In genomic region chr11:54805196-54805595, GRCm38 (mm10) we compare ENCODE assay signal across 8 mouse cellular contexts. TPM values are rescaled to one million over a fixed set of nuclear protein-coding genes. Genes with fewer than 3 reads are reported as not detected.
DNase-seq lines count a peak whose midpoint lies in the region; ATAC-seq and TF ChIP-seq lines count a peak whose summit lies in the region.

No protein-coding gene starts in this region.

- DNase-seq in lung, adult 18-20 months: peak; percentile 36 to 38
- DNase-seq in lung, postnatal 4 days: no peak
- peak; percentile 89 for DNase-seq in heart, adult 8-10 months (ENCODE audit: low spot score)
- peak; percentile 62 to 64 for DNase-seq in layer of hippocampus, postnatal 10 days (ENCODE audit: low spot score in 2 of 2)
- DNase-seq in urinary bladder, adult 18-20 months (ENCODE audit: low spot score in 2 of 2): no peak

- no peaks in the 10 kb centered on the region for H3K9me3 ChIP-seq in intestine, embryonic 16.5 days (ENCODE audit: control insufficient read depth, low read length)

- no peak overlapping the region for H3K4me2 ChIP-seq in intestine, embryonic 16.5 days (ENCODE audit: low read depth, low read length)

- H3K4me1 ChIP-seq in small intestine, adult 2 months (ENCODE audit: control insufficient read depth, insufficient read depth, insufficient read length, low read length): peaks cover 42% of the 10 kb centered on the region
- peaks cover 8% of the 10 kb centered on the region; the same call in 1 of the 2 replicates for H3K4me1 ChIP-seq in intestine, embryonic 16.5 days (ENCODE audit: control insufficient read depth, insufficient read depth, low read length)

- no peak for TF ChIP-seq CTCF in small intestine, adult 2 months (IDR thresholded peaks at IDR 0.05; ENCODE audit: extremely low read depth, insufficient read length, insufficient replicate concordance, low read depth, low read length)

- H3K27ac ChIP-seq in small intestine, adult 2 months (ENCODE audit: insufficient read depth, low read depth, low read length): 0 out of 2 replicates have a peak overlapping the region, but pooled peaks have one; percentile 24
- H3K27ac ChIP-seq in intestine, embryonic 16.5 days (ENCODE audit: low read length): no peak overlapping the region

- no peaks in the 10 kb centered on the region for H3K36me3 ChIP-seq in small intestine, adult 2 months (ENCODE audit: control insufficient read depth, insufficient read depth, low read length)
- no peaks in the 10 kb centered on the region for H3K36me3 ChIP-seq in intestine, embryonic 16.5 days (ENCODE audit: control insufficient read depth, insufficient read depth, low read length)

- no peak for ATAC-seq in granulocyte monocyte progenitor cell, adult 5-6 weeks (replicated peaks; ENCODE audit: poor library complexity, severe bottlenecking)
- no peak for ATAC-seq in intestine, embryonic 16.5 days

- H3K27me3 ChIP-seq in small intestine, adult 2 months (ENCODE audit: control insufficient read depth, insufficient read depth, low read length): no peaks in the 10 kb centered on the region
- no peaks in the 10 kb centered on the region for H3K27me3 ChIP-seq in intestine, embryonic 16.5 days (replicated peaks; ENCODE audit: control insufficient read depth, insufficient read depth, low read length)

- no peak overlapping the region for H3K9ac ChIP-seq in intestine, embryonic 16.5 days (ENCODE audit: low read depth, low read length)

- TF ChIP-seq POLR2A in small intestine, adult 2 months (IDR thresholded peaks at IDR 0.05; ENCODE audit: low read depth, low read length): no peak

- H3K4me3 ChIP-seq in small intestine, adult 2 months (ENCODE audit: low read depth, low read length): no peak overlapping the region
- H3K4me3 ChIP-seq in intestine, embryonic 16.5 days (ENCODE audit: low read length): no peak overlapping the region

- 67% methylated on average over 4 of the region's 4 CpGs for WGBS in small intestine, adult 2 months
- 82% methylated on average over 4 of the region's 4 CpGs for WGBS in intestine, embryonic 16.5 days

RNA-seq across cellular contexts. Expression of gene Cdc42se2, which starts 17.7 kb away (rescaled TPM):
- total RNA-seq in heart, adult 8-10 months (2022): 10 to 100 TPM; 20.1 to 22.6 (median 21.7) TPM
- total RNA-seq in layer of hippocampus, postnatal 10 days (2021): 100 to 1,000 TPM; 138 to 151 TPM
- 23.2 and 69.2 TPM in 2 replicates for polyA plus RNA-seq in small intestine, adult 2 months (2012; rRNA removed)
- total RNA-seq in granulocyte monocyte progenitor cell, adult 5-6 weeks (2014; fragmentation: Nextera tagmentation): 41.6 and 47.5 TPM in 2 replicates
- total RNA-seq in granulocyte monocyte progenitor cell, adult 5-6 weeks (2017): 48.0 and 48.6 TPM in 2 replicates
- 70.0 and 72.9 TPM in 2 replicates for polyA plus RNA-seq in intestine, embryonic 16.5 days (2015; fragmentation: Nextera tagmentation; extraction: Ambion mirVana)

RNA-seq across cellular contexts. Expression of gene Lyrm7, which starts 55.5 kb away (rescaled TPM):
- 10 to 100 TPM; 35.9 to 40.2 (median 39.3) TPM for total RNA-seq in heart, adult 8-10 months (2022)
- 10 to 100 TPM; 21.2 to 24.5 TPM for total RNA-seq in layer of hippocampus, postnatal 10 days (2021)
- polyA plus RNA-seq in small intestine, adult 2 months (2012; rRNA removed): 0.03 and 0.15 TPM in 2 replicates
- 4.0 and 9.3 TPM in 2 replicates for total RNA-seq in granulocyte monocyte progenitor cell, adult 5-6 weeks (2014; fragmentation: Nextera tagmentation)
- 2.0 and 11.1 TPM in 2 replicates for total RNA-seq in granulocyte monocyte progenitor cell, adult 5-6 weeks (2017)
- 9.7 and 12.7 TPM in 2 replicates for polyA plus RNA-seq in intestine, embryonic 16.5 days (2015; fragmentation: Nextera tagmentation; extraction: Ambion mirVana)

Comparison
In these comparisons a context has a peak if more than half of its experiments do, and no peak if none do; other contexts are left out.
1. DNase-seq: peak in lung, adult 18-20 months (2 of 2), heart, adult 8-10 months (single experiment) and layer of hippocampus, postnatal 10 days (2 of 2); none in lung, postnatal 4 days (0 of 2) and urinary bladder, adult 18-20 months (0 of 2).